Mouse (Mus musculus) c-Kit-negative CD71-positive TER-119-positive erythroid progenitor cells, embryonic 14.5 days (primary cell): ENCODE measurements around the gene Ankdd1b.

Source experiments
- DNase-seq: peaks from one replicate; pipeline ENCODE4 v3.0.0-alpha.2; 2013; ENCODE audit warnings: low read depth, low spot score

Ankdd1b gene

DNA sequence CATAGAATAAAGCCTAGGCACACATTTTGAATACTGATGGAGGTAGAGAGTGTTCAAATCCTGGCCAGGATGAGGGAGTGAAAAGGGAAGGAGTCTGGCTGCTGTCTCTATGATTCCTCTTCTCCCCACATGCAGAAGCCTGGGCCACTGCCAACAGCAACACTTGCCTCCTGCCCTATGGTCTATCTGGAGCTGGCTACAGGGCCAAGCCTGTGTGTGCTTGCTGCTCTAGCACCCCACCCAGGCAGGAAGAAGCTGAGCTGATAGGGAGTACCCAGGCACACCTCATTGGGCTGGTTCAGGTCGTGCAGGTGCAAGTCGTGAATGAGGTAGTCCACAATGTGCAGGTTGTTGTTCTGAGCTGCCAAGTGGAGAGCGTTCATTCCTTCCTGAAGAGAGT lies 16.7 kb downstream of the Ankdd1b start:
- no peak for DNase-seq

DNA sequence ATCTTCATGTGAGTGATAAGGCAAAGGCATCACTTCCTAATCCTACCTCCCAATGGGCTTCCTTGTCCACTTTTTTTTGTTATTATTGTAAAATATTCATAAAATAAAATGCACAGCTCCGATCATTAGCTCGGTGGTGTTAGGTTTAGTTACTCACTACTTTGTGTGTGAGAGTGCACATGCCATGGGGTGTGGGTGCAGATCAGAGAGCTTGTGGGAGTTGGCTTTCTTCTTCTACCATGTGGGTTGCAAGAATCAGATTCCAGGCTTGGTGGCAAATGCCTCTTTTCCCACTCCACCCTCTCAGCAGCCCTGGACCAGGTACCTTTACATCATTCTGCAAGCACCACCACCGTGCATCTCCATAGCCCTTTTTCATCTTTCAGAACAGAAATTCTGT lies 18.4 kb downstream of the Ankdd1b start:
- DNase-seq: no peak

GRCm38 (mm10) chr13:96451386-96452140 lies 19.4 kb downstream of the Ankdd1b start:
- DNase-seq: no peak

- DNase-seq: no peak
Observed at GRCm38 (mm10) chr13:96450869-96451268, 20.1 kb downstream of the Ankdd1b start.

- no peak for DNase-seq
Observed at GRCm38 (mm10) chr13:96450205-96450856, 20.7 kb downstream of the Ankdd1b start.

DNA sequence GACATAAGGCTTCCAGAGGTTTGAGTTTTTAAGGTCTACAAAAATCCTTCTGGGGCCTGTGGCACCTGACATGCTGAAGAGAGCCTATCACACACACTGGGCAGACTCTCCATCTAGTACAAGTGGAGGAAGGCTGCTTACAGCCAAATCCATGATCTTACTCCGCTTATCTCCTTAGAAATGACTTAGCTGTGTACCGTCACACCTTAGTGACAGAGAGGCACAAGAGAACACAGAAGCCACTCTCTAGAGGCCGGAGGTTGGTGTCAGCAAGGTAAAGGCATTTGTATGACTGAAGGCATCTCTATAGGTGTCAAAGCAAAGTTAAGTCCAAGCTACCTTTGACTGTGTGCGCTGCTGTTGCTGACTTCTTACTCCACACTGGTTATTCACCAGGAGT lies 30.6 kb downstream of the Ankdd1b start:
- no peak for DNase-seq

GRCm38 (mm10) chr13:96436921-96437320 lies 34.1 kb downstream of the Ankdd1b start:
- no peak for DNase-seq

GRCm38 (mm10) chr13:96435793-96436192 lies 35.2 kb downstream of the Ankdd1b start:
- DNase-seq: no peak

DNA sequence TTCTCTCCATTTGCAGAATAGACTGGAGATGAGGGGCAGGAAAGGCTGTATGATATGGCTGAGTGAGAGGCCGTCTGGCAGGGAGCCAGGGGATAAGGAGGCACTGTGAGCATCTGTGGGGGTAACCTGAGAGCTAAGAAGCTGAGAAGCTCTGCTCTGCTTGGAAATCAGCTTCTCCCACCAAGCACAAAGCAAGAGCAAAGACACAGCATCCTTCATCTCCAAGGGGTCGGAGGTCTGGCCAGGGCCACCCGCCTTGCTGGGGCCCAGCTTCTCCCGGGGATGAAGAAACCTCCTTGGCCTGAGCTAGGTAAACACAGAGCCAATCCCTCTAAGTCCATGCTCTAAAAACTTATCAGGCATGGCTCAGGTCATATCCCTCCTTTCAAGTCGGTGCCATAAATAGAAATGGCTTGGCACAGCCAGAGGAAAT lies 36.1 kb downstream of the Ankdd1b start:
- DNase-seq: no peak

GRCm38 (mm10) chr13:96433648-96434190 lies 37.3 kb downstream of the Ankdd1b start:
- no peak for DNase-seq

DNA sequence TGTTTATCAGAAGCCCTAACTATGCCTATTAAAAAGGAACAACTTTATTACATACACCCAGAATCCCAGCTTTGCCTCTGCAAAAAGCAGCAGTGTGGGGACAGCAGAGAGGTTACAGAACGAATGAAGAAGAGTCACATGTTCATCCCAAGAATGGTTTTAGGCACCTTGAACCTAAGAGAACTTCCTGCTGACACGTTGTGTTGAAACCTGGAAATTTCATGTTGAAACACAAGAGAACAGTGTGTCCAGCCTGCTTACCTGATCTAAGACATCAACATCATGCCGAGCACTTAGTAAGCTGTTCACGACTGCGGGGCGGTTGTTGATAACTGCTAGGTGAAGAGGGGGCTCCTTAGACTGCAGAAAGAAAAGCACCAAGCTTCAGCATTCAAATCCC lies 38.0 kb downstream of the Ankdd1b start:
- DNase-seq: no peak

DNA sequence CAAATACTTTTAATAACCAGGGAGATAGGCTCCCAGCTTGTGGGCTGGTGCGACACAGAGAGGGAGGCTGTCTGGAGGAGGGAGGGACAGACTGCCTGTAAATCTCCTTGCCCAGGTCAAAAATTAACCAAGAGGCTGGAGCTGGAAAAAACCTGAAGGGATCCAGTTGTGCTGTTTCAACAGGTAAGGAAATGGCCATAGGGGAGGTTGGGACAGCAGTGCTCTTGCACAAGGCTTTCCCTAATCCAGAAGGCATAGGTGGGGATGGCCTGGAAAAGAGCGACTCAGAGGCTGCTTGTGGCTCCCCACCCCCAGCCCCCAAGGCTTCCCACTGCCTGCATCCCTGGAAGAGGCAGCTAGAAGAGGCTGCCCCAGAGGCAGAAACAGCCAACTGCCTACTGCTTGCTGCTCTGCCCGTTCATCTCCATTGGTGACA lies 38.6 kb downstream of the Ankdd1b start:
- no peak for DNase-seq

- DNase-seq: peak; percentile 30
Observed at GRCm38 (mm10) chr13:96431595-96432156, 39.3 kb downstream of the Ankdd1b start.

DNA sequence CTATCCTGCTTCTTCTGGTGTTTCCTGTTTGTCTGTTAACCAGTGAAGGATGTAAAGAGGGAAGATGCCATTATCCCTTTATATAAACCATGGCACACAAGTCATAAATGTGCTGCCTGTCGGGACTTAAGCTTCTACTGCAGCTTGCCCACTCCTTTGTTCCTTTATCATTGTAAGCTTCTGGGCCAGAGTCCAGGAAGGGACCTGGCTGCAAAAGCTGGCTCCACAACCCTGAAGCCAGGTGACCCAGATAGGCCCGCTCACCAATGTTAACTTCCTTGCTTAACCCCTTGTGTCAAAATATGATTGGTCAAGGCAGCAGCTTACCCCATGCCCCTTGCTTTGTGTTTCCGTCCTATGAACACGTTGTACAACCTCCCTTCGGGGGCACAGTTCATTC lies 42.5 kb downstream of the Ankdd1b start:
- no peak for DNase-seq

DNA sequence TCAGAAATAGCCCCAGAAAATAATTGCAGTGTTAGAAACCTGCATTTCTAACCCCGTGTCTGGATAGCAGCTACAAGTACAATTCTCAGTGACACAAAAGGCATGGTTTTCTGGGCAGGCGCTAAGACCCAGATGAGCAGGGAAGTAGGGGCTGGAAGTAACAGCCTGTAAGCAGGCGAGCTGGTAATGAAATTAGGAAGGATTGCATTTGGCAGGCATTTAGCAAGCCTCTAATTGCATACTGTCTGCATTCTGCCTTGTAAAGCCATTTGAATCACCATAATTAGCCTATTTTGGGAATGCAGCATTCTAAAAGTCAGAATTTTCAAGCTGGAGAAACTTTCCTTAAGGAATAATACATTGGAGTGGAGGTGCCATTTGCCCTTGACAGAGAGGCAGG lies 45.0 kb downstream of the Ankdd1b start:
- no peak for DNase-seq

DNA sequence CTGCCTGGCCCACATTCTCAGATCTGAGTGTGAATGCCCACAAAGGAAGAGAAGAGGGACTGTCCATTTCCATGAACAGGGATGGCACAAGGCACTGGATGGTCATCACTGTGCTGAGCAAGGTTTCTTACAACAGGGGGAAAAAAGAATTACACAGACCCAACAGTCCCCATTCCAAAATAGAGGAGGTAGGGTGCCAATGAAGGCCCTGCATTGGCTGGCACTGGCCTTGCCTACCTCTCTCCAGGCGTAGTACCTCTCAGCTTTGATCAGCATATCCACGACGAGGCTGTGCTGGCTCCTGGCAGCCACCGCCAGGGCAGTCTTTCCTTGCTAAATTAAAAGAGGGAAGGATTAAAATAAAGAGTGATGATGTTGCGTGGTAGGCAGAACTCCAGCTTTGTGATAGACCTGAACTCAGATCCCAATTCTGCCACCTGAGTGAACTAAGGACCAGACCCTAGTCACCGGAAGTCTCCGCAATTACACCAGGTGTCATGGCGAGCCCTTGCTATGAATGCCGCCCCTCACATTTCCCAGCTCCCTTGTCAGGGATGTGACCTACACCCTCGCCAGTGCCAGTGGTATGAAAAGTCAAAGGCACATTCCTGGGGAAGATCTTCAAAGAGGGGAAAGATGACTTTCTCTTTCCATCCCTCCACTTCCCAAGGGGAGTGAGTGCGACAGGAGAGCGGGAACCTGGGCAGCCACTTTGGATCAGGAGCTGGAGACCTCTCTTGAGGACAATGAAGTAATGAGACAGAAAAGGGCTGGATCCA lies 46.3 kb downstream of the Ankdd1b start:
- DNase-seq: no peak

DNA sequence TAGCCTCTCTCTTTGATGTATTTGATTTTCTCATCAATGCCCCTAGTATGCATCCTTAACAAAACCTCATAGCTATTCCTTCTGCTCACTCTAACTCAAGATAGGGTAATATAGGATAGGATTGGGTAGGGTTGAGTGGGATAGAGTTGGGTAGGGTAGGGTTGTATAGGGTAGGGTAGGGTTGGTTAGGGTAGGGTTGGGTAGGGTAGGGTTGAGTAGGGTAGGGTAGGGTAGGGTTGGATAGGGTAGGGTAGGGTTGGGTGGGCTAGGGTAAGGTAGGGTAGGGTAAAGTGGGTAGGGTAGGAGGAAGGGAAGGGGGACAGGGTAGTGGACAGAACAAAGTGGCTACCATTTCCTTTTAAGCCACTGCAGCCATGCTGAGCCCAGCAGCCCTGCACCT lies 49.8 kb downstream of the Ankdd1b start:
- no peak for DNase-seq

DNA sequence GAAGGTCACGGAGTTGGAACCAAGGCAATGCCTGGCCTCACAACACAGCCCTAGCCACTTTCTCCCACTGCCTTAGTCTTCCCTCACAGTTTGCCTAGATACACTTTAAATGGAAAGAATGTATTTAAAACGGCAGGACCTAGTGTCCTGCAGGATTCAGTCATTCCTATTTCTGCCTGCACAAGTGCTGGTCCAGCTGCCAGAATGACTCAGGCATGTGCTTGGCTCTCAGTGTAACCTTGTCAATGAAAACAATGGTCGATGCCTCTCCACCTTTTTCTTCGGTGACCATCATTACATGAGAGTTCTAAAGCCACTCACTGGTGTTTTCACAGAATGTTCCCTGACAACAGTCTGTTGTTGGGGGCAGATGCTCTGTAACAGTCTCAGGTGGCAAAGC lies 52.5 kb downstream of the Ankdd1b start:
- no peak for DNase-seq

- DNase-seq: no peak
Observed at GRCm38 (mm10) chr13:96417261-96417813, 53.7 kb downstream of the Ankdd1b start.

DNA sequence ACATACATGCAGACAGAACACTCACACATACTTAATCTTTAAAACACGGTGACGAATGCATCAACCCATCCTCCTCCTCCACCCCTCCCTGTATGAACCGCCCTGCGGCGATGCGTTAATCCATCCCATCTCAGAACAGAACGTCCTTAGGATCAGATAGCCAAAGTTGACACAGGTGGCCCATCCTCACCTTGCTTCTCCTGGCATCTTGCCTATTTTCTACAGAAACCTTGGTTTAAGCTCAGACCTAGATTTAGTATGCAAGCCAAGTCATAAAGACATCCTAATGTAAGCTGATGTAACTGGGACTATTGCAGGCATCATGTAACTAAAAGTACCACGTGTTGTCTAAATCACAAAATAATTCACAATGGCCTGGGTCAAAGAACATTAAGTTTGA lies 54.6 kb downstream of the Ankdd1b start:
- no peak for DNase-seq

GRCm38 (mm10) chr13:96414384-96414783 lies 56.6 kb downstream of the Ankdd1b start:
- DNase-seq: no peak

DNA sequence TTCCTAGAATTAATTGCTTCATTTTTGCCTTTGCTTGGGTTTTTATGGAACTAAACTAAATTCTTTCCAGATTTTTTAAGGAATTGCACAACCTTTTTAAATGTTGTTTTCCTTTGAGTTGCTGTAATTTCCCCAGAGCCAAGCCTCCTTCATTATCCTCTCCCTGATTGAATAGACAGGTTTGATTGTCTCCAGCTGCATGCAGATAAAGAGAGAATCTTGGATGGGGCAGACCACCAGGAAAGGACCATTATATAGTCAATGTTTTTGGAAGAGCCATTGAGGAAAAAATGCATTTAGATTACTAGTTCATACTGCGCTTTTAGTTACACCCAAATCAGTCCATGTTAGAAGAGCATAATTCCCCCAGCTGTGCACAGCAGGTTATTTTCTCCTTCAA lies 62.2 kb downstream of the Ankdd1b start:
- DNase-seq: no peak
